Mouse (Mus musculus) cerebellum, adult (tissue): ENCODE data around the gene Trmt1.
"Not testable (repeated sequence)": the region's sequence is repeated elsewhere in the genome, so short reads cannot be mapped to it uniquely, and the experiment has no call there.

Experiments
- ATAC-seq: cut with Nextera tagmentation; 2 replicates; pipeline ENCODE4 v1.9.2; 2017; ENCODE audit warnings: mild to moderate bottlenecking, moderate library complexity, mixed read lengths; ENCODE audit not compliant: insufficient number of reproducible peaks, low FRiP score, low TSS enrichment

The Trmt1 gene

GRCm38 (mm10) chr8:84658951-84659350, 27.2 kb upstream of the Trmt1 start:
- no peak for ATAC-seq

GRCm38 (mm10) chr8:84659936-84660818, 25.9 kb upstream of the Trmt1 start:
- ATAC-seq = no peak

- ATAC-seq = no peak
These were observed 25.2 kb upstream of the Trmt1 start for GRCm38 (mm10) chr8:84660819-84661457.

- no peak for ATAC-seq
These were observed 24.6 kb upstream of the Trmt1 start for GRCm38 (mm10) chr8:84661458-84661871.

GRCm38 (mm10) chr8:84661961-84662571, 24.0 kb upstream of the Trmt1 start:
- no peak for ATAC-seq

- ATAC-seq = peak; percentile 67
These were observed 23.5 kb upstream of the Trmt1 start, which contains the start of gene Ier2 for GRCm38 (mm10) chr8:84662581-84663065. TSS of gene Ier2 (minus strand) at chr8:84662852.

GRCm38 (mm10) chr8:84663483-84664327, 22.4 kb upstream of the Trmt1 start:
- ATAC-seq = peak; percentile 65

GRCm38 (mm10) chr8:84664566-84665384, 21.3 kb upstream of the Trmt1 start:
- ATAC-seq = peak; percentile 62; the same call in 1 of the 2 replicates

- ATAC-seq = no peak
These were observed 20.7 kb upstream of the Trmt1 start for GRCm38 (mm10) chr8:84665385-84665893.

GRCm38 (mm10) chr8:84668081-84668480, 18.0 kb upstream of the Trmt1 start:
- ATAC-seq = no peak

GRCm38 (mm10) chr8:84668731-84669485, 17.2 kb upstream of the Trmt1 start:
- no peak for ATAC-seq

GRCm38 (mm10) chr8:84670295-84671006, 15.7 kb upstream of the Trmt1 start:
- ATAC-seq = not testable (repeated sequence)

GRCm38 (mm10) chr8:84677305-84677704, 8.8 kb upstream of the Trmt1 start:
- no peak for ATAC-seq

- no peak for ATAC-seq
These were observed 4.6 kb upstream of the Trmt1 start for GRCm38 (mm10) chr8:84681476-84681875.

GRCm38 (mm10) chr8:84682257-84682656, 3.9 kb upstream of the Trmt1 start:
- no peak for ATAC-seq

GRCm38 (mm10) chr8:84684537-84684936, 1.6 kb upstream of the Trmt1 start:
- ATAC-seq = no peak

- ATAC-seq = peak; percentile 23; the same call in 1 of the 2 replicates
These were observed 1.0 kb downstream of the Trmt1 start for GRCm38 (mm10) chr8:84687003-84687704.
